Mouse (Mus musculus) layer of hippocampus, postnatal 36 days (tissue): ENCODE measurements around the gene Mon2. TPM values are rescaled to one million over a fixed set of nuclear protein-coding genes. Genes with fewer than 3 reads are reported as not detected.
"Not testable (repeated sequence)": the region's sequence is repeated elsewhere in the genome, so short reads cannot be mapped to it uniquely, and the experiment has no call there.

ENCODE experiments used
- DNase-seq, 2 experiments: peaks; one replicate each; pipeline ENCODE4 v3.0.0; 2022
- total RNA-seq, 2 experiments: library from RNA; stranded (reverse); gene quantifications; 2 replicates each; pipeline ENCODE4 v1.2.3; 2021

Gene Mon2
- total RNA-seq, 2 experiments from 2014 or later, result 94.0 to 108 TPM

- no peak for DNase-seq
Measured at GRCm38 (mm10) chr10:123056463-123056862, 19.8 kb downstream of the Mon2 start.

DNA sequence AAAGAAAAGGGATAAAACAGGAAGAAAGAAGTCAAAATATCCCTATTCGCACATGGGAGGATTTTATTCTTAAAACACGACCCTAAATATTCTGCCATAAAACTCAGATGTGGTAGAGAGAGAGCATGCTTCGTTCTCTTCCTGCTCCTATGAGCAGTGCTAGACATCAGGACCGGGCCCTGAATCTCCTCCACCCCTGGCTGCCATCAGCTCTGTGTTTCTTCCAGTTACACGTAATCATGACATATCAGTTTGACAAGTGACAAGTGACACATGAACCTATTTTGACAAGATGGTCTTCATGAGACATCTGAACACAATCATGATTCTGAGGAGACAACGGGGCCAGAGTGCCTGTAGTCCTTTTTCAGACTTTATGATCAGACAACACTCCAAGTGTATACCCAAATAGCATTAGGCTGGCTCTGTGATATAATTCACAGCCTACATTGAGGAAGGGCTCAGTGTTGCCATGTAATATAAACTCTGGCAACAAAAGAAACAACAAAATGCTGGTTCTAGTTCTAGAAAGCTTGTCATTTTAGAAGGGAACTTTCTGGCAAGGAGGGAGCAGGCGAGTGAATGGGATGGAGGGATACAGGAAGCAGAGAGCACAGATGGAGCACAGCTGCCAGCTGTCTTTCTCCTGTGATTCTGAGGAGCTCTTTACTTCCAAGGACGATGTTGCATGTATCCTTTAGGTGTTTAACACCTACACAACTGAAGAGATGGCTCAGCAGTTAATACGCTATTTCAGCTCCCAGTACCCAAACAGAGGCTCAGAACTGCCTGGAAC lies 20.9 kb downstream of the Mon2 start:
- DNase-seq, result no peak

GRCm38 (mm10) chr10:123053557-123053956 lies 22.7 kb downstream of the Mon2 start:
- no peak for DNase-seq

DNA sequence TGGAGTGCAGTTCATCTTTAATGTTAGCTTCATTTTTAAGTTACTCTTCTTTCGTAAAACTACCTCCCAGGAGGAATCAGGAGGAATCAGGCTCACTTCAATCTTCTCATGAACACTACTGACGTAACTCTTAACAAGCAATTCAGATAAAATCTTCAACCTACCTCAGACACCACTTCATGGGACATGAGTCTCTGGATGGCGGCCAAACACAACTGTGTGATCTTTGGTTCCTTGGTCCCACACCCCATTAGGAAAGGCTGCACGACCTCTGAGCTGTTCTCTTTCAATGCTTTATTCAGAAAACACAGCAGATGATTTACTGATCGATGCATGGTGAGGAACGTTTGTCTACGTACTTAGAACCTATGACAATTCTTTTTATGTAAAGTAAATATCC lies 24.3 kb downstream of the Mon2 start:
- no peak for DNase-seq

DNA sequence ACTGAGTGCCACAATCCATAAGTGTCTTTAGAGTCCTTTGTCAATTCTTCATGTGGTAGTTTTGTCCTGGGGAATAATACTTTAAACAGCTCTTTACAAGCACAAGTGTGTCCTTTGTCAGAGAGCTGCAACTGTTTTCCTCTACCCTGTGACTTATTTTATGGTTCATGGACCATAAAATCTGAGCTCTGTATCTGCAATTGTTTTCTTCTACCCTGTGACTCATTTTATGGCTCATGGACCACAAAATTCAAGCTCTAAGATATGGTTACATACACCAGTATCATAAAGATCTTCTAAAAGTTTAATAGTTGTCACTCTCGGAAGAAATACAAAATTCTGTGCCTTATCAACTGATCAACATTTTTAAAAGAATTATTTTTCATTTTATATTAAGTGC lies 27.6 kb downstream of the Mon2 start:
- DNase-seq, result no peak

DNA sequence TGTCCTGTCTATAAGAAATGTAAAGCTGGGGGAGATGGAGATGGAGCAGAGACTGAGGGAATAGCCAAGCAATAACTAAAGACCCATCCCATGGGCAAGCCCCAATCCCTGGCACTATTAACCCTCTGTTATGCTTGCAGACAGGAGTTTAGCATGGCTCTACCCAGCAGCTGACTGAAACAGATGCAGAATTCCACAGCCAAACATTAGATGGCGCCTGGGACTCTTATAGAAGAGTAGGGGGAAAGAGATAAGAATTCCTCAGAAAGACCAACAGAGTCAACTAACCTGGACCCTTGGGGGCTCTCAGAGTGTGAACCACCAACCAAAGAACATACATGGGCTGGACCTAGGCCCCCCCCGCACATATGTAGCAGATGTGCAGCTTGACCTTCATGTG lies 36.4 kb downstream of the Mon2 start:
- DNase-seq, result no peak

- DNase-seq, result no peak
Measured at GRCm38 (mm10) chr10:123032078-123032646, 44.1 kb downstream of the Mon2 start.

GRCm38 (mm10) chr10:123031449-123031848 lies 44.9 kb downstream of the Mon2 start:
- no peak for DNase-seq

DNA sequence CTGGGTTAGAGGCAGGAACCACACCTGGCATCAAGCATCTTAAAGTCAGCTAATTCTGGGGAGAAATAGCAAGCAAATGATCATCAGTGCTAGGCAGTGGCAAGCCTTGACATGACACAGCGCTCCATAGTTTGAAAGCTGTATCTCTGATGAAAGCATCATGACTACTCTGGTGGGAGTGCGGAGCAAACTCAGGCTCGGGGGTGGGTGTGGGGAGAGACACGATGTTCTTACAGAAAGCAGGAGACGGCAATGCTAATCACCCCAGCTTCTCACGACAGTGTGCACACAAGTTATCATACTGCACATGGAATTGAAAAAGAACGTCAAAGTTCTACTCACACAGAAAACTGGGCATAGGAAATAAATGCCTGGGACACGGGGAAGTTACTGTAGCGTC lies 45.7 kb downstream of the Mon2 start:
- no peak for DNase-seq

- no peak for DNase-seq
Measured at GRCm38 (mm10) chr10:123028949-123029348, 47.4 kb downstream of the Mon2 start.

- not testable (repeated sequence) for DNase-seq
Measured at GRCm38 (mm10) chr10:123026736-123027135, 49.6 kb downstream of the Mon2 start.

DNA sequence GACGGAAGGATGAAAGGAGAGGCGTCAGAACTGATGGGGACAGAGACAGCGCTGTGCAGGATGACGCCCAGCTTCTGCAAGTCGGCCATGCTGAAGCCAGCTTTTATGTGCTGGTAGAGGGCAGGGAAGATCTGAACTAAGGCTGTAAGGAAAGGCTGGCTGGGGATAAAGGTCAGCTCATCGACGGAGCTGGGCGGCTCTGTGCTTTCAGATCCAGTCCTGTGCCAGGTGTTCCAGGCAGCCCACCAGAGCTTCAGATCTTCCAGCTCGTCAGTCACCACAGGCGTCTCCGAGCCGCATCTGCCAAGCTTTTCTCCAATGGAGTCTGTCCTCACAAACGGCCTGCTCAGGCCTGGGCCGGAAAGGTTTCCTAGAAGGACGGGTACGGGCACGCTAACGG lies 62.9 kb downstream of the Mon2 start:
- DNase-seq, result no peak

DNA sequence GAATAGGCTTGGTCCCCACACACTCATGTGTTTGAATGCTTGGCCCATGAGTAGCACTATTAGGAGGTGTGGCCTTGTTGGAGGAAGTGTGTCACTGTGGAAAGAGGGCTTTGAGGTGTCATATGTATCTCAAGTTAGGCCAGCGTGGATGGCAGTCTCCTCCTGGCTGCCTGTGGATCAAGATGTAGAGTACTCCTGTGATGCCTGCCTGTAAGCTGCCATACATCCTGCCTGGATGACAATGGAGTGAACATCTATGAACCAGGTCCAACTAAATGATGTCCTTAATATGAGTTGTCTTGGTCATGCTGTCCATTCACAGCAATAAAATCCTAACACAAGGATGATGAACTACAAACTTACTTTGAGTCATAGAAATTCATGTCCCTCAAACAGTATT lies 64.9 kb downstream of the Mon2 start:
- no peak for DNase-seq

GRCm38 (mm10) chr10:123005237-123006185 lies 70.8 kb downstream of the Mon2 start:
- no peak for DNase-seq

- no peak for DNase-seq
Measured at GRCm38 (mm10) chr10:123004475-123005236, 71.6 kb downstream of the Mon2 start.

DNA sequence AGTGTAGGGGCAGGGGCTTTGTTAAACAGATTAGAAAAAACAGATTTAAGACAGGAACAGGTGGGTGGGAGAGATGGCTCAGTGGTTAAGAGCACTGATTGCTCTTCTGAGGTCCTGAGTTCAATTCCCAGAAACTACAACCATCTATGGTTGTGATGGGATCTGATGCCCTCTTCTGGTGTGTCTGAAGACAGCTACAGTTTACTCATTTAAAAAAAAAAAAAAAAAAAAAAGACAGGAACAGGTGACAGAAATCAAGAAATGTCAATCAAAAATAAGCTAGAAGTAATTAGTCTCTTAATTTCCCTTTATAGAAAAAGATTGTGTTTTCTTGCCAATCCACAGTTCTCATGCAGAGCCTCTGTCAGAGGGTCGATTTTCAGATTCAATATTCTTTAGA lies 74.3 kb downstream of the Mon2 start:
- DNase-seq, result no peak

GRCm38 (mm10) chr10:123001363-123001762 lies 74.9 kb downstream of the Mon2 start:
- DNase-seq, result no peak

GRCm38 (mm10) chr10:122999356-122999755 lies 76.9 kb downstream of the Mon2 start:
- DNase-seq, result no peak

GRCm38 (mm10) chr10:122997852-122998251 lies 78.5 kb downstream of the Mon2 start:
- DNase-seq, result no peak

DNA sequence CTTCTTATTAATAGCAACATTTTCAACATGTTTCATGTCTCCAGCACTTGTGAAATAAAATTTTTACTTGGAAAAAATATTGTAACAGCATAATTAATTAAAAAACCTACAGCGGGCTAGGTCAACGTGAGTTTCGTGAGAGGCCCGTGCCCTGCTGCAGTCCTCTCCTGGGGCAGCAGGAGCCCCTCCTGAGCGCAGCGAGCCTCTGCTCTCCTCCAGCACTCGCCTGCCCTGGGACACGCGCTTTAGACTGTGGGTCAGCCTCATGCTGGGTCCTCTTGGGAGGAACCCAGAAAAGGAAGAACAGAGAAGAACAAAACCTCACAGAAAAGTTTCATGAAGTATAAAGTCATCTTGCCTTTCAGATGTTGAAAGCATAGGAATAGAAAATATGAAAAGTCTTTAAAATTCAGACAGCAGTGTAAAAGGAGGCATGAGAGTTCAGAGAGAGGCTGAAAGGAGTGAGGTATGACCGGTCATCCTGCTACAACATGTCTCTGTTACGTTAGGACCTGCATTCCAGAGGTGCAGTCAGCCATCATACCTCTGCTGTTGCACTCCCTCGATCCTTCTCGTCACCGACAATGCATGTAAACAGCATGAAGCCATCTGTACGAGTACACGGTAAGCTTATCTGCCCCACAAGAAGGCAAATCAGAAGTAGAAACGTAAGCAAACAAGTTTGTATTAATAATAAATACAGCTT lies 81.8 kb downstream of the Mon2 start:
- no peak for DNase-seq

DNA sequence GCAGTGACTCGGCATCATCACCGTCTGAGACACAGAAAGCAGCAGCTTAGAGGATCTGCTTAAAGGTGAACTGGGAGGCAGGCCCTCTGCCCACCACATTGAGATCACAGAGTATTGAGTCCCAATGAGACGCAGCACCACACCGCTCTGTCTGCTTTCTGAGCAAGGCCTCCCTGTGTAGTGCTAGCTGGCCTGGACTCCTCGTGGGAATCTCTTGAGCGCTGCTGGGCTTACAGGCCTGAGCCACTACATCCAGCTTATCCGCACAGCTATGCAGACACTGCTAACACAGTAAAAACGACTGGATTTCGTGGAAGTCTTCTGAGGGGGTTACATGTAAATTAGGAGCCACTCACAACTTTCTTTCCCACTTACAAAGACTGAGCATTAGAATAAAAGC lies 84.7 kb downstream of the Mon2 start:
- no peak for DNase-seq

GRCm38 (mm10) chr10:122991053-122991452 lies 85.3 kb downstream of the Mon2 start:
- no peak for DNase-seq
